In genomic region chr17:31125548-31126266, GRCm38 (mm10) we compare ENCODE assay signal across 12 mouse cellular contexts. TPM values are rescaled to one million over a fixed set of nuclear protein-coding genes. Genes with fewer than 3 reads are reported as not detected.
DNase-seq lines count a peak whose midpoint lies in the region; ATAC-seq and TF ChIP-seq lines count a peak whose summit lies in the region.
"Had no signal": no experiment of that assay in that cellular context is flagged by ENCODE, and none has a peak within 500 bp of the region (broad histone marks: within the 10 kb centered on the region; RNA-seq: fewer than 3 reads in every experiment).

No protein-coding gene starts in this region.

- no peaks in the 10 kb centered on the region for H3K36me3 ChIP-seq in G1E (replicated peaks)
- no peaks in the 10 kb centered on the region for H3K36me3 ChIP-seq in embryonic facial prominence, embryonic 12.5 days
- no peaks in the 10 kb centered on the region for H3K36me3 ChIP-seq in limb, embryonic 10.5 days

- ATAC-seq in G1E (ENCODE audit: extremely low read depth, insufficient number of reproducible peaks, low FRiP score, poor library complexity, severe bottlenecking): no peak
- ATAC-seq in embryonic facial prominence, embryonic 12.5 days (ENCODE audit: insufficient number of reproducible peaks, insufficient read depth, low FRiP score, low TSS enrichment): no peak
- ATAC-seq in megakaryocyte progenitor cell, adult 5-6 weeks (replicated peaks; ENCODE audit: poor library complexity): no peak

- no peak for TF ChIP-seq CTCF in G1E (IDR thresholded peaks at IDR 0.05; ENCODE audit: low read depth, low read length)

- H3K4me2 ChIP-seq in embryonic facial prominence, embryonic 12.5 days (replicated peaks): no peak overlapping the region

- 45% methylated on average over 9 of the region's 9 CpGs for WGBS in embryonic facial prominence, embryonic 12.5 days
- 39% methylated on average over 9 of the region's 9 CpGs for WGBS in limb, embryonic 10.5 days

- no peaks in the 10 kb centered on the region for H3K4me1 ChIP-seq in G1E (ENCODE audit: insufficient read depth, low read depth, low read length)
- peaks cover 4% of the 10 kb centered on the region; the same call in 1 of the 2 replicates for H3K4me1 ChIP-seq in embryonic facial prominence, embryonic 12.5 days
- peaks cover 30% of the 10 kb centered on the region for H3K4me1 ChIP-seq in limb, embryonic 10.5 days

- no peaks in the 10 kb centered on the region for H3K27me3 ChIP-seq in G1E (ENCODE audit: insufficient read depth, low read length)
- no peaks in the 10 kb centered on the region for H3K27me3 ChIP-seq in embryonic facial prominence, embryonic 12.5 days
- H3K27me3 ChIP-seq in limb, embryonic 10.5 days (ENCODE audit: low read depth, poor library complexity, severe bottlenecking): no peaks in the 10 kb centered on the region

- DNase-seq in G1E (ENCODE audit: low spot score): no peak
- peak; percentile 18 for DNase-seq in brain, embryonic 18.5 days (ENCODE audit: low read depth, low spot score)
- no peak for DNase-seq in limb, embryonic 10.5 days (ENCODE audit: low spot score)
- DNase-seq in natural killer cell, adult 2 months (ENCODE audit: low spot score in 2 of 2): no peak
- DNase-seq in urinary bladder, postnatal 4 days (ENCODE audit: low spot score in 2 of 2): no peak
- DNase-seq: lung, postnatal 36 days; right cerebral cortex, postnatal 4 days; thymus, postnatal 25 days had no signal

- H3K27ac ChIP-seq in embryonic facial prominence, embryonic 12.5 days: no peak overlapping the region
- H3K27ac ChIP-seq in limb, embryonic 10.5 days: peak overlapping the region; percentile 2; the same call in 1 of the 2 replicates
- H3K27ac ChIP-seq: left cerebral cortex, adult 2 months had no signal

- H3K4me3 ChIP-seq in G1E (ENCODE audit: low read depth, low read length): 0 out of 2 replicates have a peak overlapping the region, but pooled peaks have one; percentile 1
- no peak overlapping the region for H3K4me3 ChIP-seq in embryonic facial prominence, embryonic 12.5 days
- H3K4me3 ChIP-seq in limb, embryonic 10.5 days: no peak overlapping the region
- H3K4me3 ChIP-seq: left cerebral cortex, adult 2 months had no signal

- H3K9ac ChIP-seq in embryonic facial prominence, embryonic 12.5 days: 0 out of 2 replicates have a peak overlapping the region, but pooled peaks have one; percentile 8

- peaks cover 78% of the 10 kb centered on the region for H3K9me3 ChIP-seq in G1E (replicated peaks)
- no peaks in the 10 kb centered on the region for H3K9me3 ChIP-seq in embryonic facial prominence, embryonic 12.5 days
- H3K9me3 ChIP-seq in limb, embryonic 10.5 days (replicated peaks): no peaks in the 10 kb centered on the region

RNA-seq across cellular contexts. Expression of gene Tff3, which starts 3.7 kb away (rescaled TPM):
- total RNA-seq in G1E (2014; fragmentation: Nextera tagmentation): not detected in 2 replicates
- total RNA-seq in G1E (2017): not detected in 2 replicates
- not detected in 2 replicates for polyA plus RNA-seq in G1E (2012)
- not detected in 2 replicates for polyA plus RNA-seq in embryonic facial prominence, embryonic 12.5 days (2016; fragmentation: Nextera tagmentation; extraction: Ambion mirVana)
- not detected in 2 replicates for polyA plus RNA-seq in limb, embryonic 10.5 days (2016; fragmentation: Nextera tagmentation; extraction: Ambion mirVana)
- not detected in 2 replicates for total RNA-seq in megakaryocyte progenitor cell, adult 5-6 weeks (2015)
- total RNA-seq in megakaryocyte progenitor cell, adult 5-6 weeks (2017): not detected in 2 replicates
- total RNA-seq: gastrocnemius, adult 18-20 months; left cerebral cortex, adult 2 months had no signal

RNA-seq across cellular contexts. Expression of gene Tff2, which starts 18.4 kb away (rescaled TPM):
- total RNA-seq in G1E (2014; fragmentation: Nextera tagmentation) (not detected in 2 replicates), G1E (2017) (not detected in 2 replicates)
- polyA plus RNA-seq in G1E (2012): not detected in 2 replicates
- polyA plus RNA-seq in embryonic facial prominence, embryonic 12.5 days (2016; fragmentation: Nextera tagmentation; extraction: Ambion mirVana): not detected in 2 replicates
- not detected in 2 replicates for polyA plus RNA-seq in limb, embryonic 10.5 days (2016; fragmentation: Nextera tagmentation; extraction: Ambion mirVana)
- not detected in 2 replicates for total RNA-seq in megakaryocyte progenitor cell, adult 5-6 weeks (2015)
- total RNA-seq in megakaryocyte progenitor cell, adult 5-6 weeks (2017): not detected in 2 replicates
- total RNA-seq: gastrocnemius, adult 18-20 months; left cerebral cortex, adult 2 months had no signal

RNA-seq across cellular contexts. Expression of gene Tff1, which starts 39.4 kb away (rescaled TPM):
- total RNA-seq in G1E (2014; fragmentation: Nextera tagmentation) (not detected in 2 replicates), G1E (2017) (not detected in 2 replicates)
- polyA plus RNA-seq in G1E (2012): not detected in 2 replicates
- not detected in 2 replicates for polyA plus RNA-seq in embryonic facial prominence, embryonic 12.5 days (2016; fragmentation: Nextera tagmentation; extraction: Ambion mirVana)
- not detected in 2 replicates for polyA plus RNA-seq in limb, embryonic 10.5 days (2016; fragmentation: Nextera tagmentation; extraction: Ambion mirVana)
- total RNA-seq in megakaryocyte progenitor cell, adult 5-6 weeks (2015): not detected in 2 replicates
- not detected in 2 replicates for total RNA-seq in megakaryocyte progenitor cell, adult 5-6 weeks (2017)
- total RNA-seq: gastrocnemius, adult 18-20 months; left cerebral cortex, adult 2 months had no signal
